Mouse (Mus musculus): ENCODE results near the gene Serpina3a. TPM values are rescaled to one million over a fixed set of nuclear protein-coding genes. Genes with fewer than 3 reads are reported as not detected.
"Not testable (repeated sequence)": the region's sequence is repeated elsewhere in the genome, so short reads cannot be mapped to it uniquely, and the experiment has no call there.

Serpina3a gene
- polyA plus RNA-seq (2016; fragmentation: Nextera tagmentation; extraction: Ambion mirVana): not detected in 2 replicates

- not testable (repeated sequence) for H3K4me3 ChIP-seq; H3K27me3 ChIP-seq (ENCODE audit: insufficient read depth, poor library complexity, severe bottlenecking)
- WGBS: 82% methylated on average over 11 of the region's 11 CpGs
Observed at GRCm38 (mm10) chr12:104112333-104112732, at the start of gene Serpina3a. Gene Serpina3a (plus strand): TSS chr12:104112724.

GRCm38 (mm10) chr12:104064532-104064931 lies 48.0 kb upstream of the Serpina3a start:
- WGBS: 62% methylated on average over 4 of the region's 4 CpGs
- no peak for DNase-seq (ENCODE audit: low spot score)
- Histone ChIP-seq H3K27ac (no peak overlapping the region), H3K9me3 (no peaks in the 10 kb centered on the region), H3K4me1 (no peaks in the 10 kb centered on the region), H3K27me3 (ENCODE audit: insufficient read depth, poor library complexity, severe bottlenecking) (peaks cover 19% of the 10 kb centered on the region; the same call in 1 of the 2 replicates), H3K4me3 (no peak overlapping the region), H3K36me3 (no peaks in the 10 kb centered on the region)

More at GRCm38 (mm10) chr12:104112333-104112732, at the start of gene Serpina3a:
- not testable (repeated sequence) for H3K4me1 ChIP-seq; DNase-seq (ENCODE audit: low spot score); H3K27ac ChIP-seq; H3K36me3 ChIP-seq; H3K9me3 ChIP-seq

GRCm38 (mm10) chr12:104064996-104065395 lies 47.5 kb upstream of the Serpina3a start:
- DNase-seq (ENCODE audit: low spot score): no peak
- Histone ChIP-seq H3K36me3 (no peaks in the 10 kb centered on the region), H3K9me3 (no peaks in the 10 kb centered on the region), H3K4me3 (no peak overlapping the region), H3K27me3 (ENCODE audit: insufficient read depth, poor library complexity, severe bottlenecking) (peaks cover 14% of the 10 kb centered on the region; the same call in 1 of the 2 replicates), H3K27ac (no peak overlapping the region), H3K4me1 (no peaks in the 10 kb centered on the region)
- 77% methylated on average over 4 of the region's 4 CpGs for whole genome bisulfite sequencing

DNA sequence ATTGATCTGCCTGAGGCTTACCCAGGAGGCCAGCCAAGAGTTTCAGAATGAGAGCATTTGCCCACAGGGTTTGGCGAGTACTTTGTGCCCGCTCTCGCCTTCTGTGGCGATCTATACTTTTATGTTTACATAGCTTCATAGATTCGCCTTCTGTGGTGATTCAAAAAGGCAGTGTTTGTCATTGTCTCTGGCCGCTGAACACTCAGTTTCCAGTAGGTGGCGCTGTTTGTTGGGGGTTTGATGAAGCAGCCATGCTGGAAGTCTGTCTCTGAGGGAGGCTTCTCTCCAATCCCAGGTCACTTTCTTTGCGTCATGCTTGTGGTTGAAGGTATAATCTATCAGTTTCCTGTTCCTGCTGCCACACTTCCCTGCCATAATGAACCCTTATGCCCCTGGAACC lies 46.3 kb upstream of the Serpina3a start:
- no peaks in the 10 kb centered on the region for H3K4me1 ChIP-seq
- H3K36me3 ChIP-seq: no peaks in the 10 kb centered on the region
- H3K27me3 ChIP-seq (ENCODE audit: insufficient read depth, poor library complexity, severe bottlenecking): peaks cover 12% of the 10 kb centered on the region; the same call in 1 of the 2 replicates
- DNase-seq (ENCODE audit: low spot score): peak; percentile 82
- no peaks in the 10 kb centered on the region for H3K9me3 ChIP-seq
- no peak overlapping the region for H3K4me3 ChIP-seq
- no peak overlapping the region for H3K27ac ChIP-seq
- 25% methylated on average over 8 of the region's 8 CpGs for WGBS

GRCm38 (mm10) chr12:104067549-104067948 lies 45.0 kb upstream of the Serpina3a start:
- H3K36me3 ChIP-seq: no peaks in the 10 kb centered on the region
- 34% methylated on average over 4 of the region's 4 CpGs for WGBS
- H3K9me3 ChIP-seq: no peaks in the 10 kb centered on the region
- H3K27ac ChIP-seq: peak overlapping the region; percentile 3; the same call in 1 of the 2 replicates
- H3K4me1 ChIP-seq: no peaks in the 10 kb centered on the region
- 0 out of 2 replicates have a peak, but pooled peaks cover 8% of the 10 kb centered on the region for H3K27me3 ChIP-seq (ENCODE audit: insufficient read depth, poor library complexity, severe bottlenecking)
- DNase-seq (ENCODE audit: low spot score): no peak
- no peak overlapping the region for H3K4me3 ChIP-seq

DNA sequence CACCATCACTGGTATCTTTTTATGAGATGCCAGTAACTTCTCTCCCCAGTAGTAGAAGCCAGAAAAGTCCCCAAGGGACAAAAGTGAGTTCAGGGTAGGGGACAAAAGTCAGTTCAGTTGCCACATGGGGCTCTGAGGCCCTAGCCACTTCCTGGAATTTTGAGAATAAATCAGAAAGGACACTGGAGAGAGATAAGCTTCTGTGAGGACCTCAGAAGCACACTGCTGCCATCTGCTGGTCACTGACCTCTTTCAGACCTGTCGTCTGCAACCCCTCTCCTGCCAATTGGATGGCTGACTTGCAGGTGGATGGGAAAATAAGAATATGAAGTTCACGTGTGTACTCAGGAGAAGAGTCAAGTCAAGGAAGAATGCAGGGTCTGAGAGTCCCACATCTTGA lies 42.9 kb upstream of the Serpina3a start:
- no peak for DNase-seq (ENCODE audit: low spot score)
- no peaks in the 10 kb centered on the region for H3K4me1 ChIP-seq
- no peak overlapping the region for H3K4me3 ChIP-seq
- no peak overlapping the region for H3K27ac ChIP-seq
- H3K27me3 ChIP-seq (ENCODE audit: insufficient read depth, poor library complexity, severe bottlenecking): peaks cover 17% of the 10 kb centered on the region; the same call in 1 of the 2 replicates
- WGBS: 11% methylated on average over 2 of the region's 2 CpGs
- H3K9me3 ChIP-seq: no peaks in the 10 kb centered on the region
- no peaks in the 10 kb centered on the region for H3K36me3 ChIP-seq

GRCm38 (mm10) chr12:104071708-104072107 lies 40.8 kb upstream of the Serpina3a start:
- WGBS: 38% methylated on average over 1 of the region's 1 CpGs
- H3K4me3 ChIP-seq: no peak overlapping the region
- H3K36me3 ChIP-seq: no peaks in the 10 kb centered on the region
- H3K4me1 ChIP-seq: no peaks in the 10 kb centered on the region
- no peak for DNase-seq (ENCODE audit: low spot score)
- H3K9me3 ChIP-seq: no peaks in the 10 kb centered on the region
- no peak overlapping the region for H3K27ac ChIP-seq
- peaks cover 17% of the 10 kb centered on the region; the same call in 1 of the 2 replicates for H3K27me3 ChIP-seq (ENCODE audit: insufficient read depth, poor library complexity, severe bottlenecking)

DNA sequence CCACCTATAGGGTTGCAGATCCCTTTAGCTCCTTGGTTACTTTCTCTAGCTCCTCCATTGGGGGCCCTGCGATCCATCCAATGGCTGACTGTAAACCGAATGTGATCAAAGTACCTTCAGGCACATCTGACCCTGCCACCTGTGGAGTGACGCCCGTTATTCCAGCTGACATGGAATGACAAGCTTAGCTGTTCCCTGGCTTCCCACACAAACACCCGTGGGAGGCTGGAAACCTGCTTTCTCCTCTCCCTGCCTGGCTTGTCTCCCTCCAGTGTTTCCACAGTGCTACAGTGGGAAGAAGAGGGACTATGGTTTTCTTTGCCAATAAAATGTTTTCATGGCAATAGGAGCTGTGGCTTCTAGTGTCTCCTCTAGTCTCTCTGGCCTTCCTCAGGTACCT lies 40.2 kb upstream of the Serpina3a start:
- Histone ChIP-seq H3K4me3 (no peak overlapping the region), H3K27me3 (ENCODE audit: insufficient read depth, poor library complexity, severe bottlenecking) (peaks cover 17% of the 10 kb centered on the region; the same call in 1 of the 2 replicates), H3K4me1 (no peaks in the 10 kb centered on the region), H3K27ac (no peak overlapping the region), H3K36me3 (no peaks in the 10 kb centered on the region), H3K9me3 (no peaks in the 10 kb centered on the region)
- no peak for DNase-seq (ENCODE audit: low spot score)
- WGBS: 66% methylated on average over 5 of the region's 5 CpGs

DNA sequence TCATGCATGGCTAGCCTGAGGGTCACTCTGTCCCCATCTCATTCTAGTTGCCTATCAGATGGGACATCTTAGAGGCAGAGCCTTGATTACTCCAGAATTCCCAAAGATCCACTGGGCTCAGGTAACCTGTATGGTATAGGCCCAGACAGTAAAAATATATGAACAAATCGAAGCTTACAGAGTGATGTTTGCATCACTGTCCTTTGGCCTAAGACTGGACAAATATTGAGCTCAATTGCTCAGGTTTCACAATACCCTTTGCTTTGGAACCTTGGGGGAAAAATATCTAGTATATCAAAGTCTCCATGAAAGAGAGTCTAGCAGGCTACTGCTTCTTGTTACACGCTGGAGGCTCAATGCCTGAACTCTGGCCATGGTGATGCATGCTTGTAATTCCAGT lies 22.4 kb upstream of the Serpina3a start:
- WGBS: 68% methylated on average over 2 of the region's 2 CpGs
- Histone ChIP-seq H3K9me3 (no peaks in the 10 kb centered on the region), H3K4me3 (no peak overlapping the region), H3K27me3 (ENCODE audit: insufficient read depth, poor library complexity, severe bottlenecking) (no peaks in the 10 kb centered on the region), H3K36me3 (no peaks in the 10 kb centered on the region), H3K27ac (no peak overlapping the region), H3K4me1 (no peaks in the 10 kb centered on the region)
- DNase-seq (ENCODE audit: low spot score): no peak

DNA sequence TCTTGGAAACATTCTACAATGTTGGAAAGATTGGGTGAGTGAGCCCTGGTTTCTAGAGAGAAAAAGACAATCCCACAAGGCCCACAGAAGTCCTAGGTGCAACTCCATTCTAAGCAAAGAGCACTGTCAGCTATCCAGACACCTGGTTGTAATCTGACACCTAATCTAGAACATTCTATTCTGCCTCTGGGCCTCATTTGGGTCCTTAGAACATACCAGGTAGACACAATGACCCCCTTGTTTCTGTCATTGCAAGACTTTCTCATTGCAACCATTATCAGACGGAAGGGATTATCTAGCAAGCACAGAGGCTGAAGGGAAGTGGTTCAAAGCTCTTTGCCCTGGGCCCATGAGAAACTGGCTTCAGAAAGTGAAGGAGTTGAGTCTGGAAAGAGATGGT lies 21.2 kb upstream of the Serpina3a start:
- no peak overlapping the region for H3K4me3 ChIP-seq
- H3K27ac ChIP-seq: no peak overlapping the region
- WGBS: 71% methylated on average over 1 of the region's 1 CpGs

DNA sequence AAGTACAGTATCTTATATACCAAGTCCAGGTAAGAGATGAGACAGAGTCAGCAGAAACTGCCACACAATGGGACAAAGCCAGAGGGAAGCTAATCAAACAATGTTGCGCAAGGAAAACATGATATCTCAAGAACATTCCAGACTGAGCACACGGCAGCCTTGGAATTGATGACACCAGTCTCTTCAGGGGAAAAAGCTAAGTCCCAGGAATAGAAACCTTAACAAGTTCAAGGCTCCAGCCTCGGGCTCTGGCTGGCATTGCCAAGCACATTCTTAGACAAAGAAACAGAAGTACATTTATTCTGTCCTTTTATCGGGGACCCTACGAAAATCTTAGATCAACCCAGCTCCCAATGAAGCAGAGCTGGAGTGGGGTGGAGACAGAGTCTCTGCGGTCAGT lies 11.8 kb upstream of the Serpina3a start, which contains the start of gene Serpina5:
Gene Serpina5, plus strand, starts transcription at position 346 of the 400 bp plus-strand sequence.
- H3K4me3 ChIP-seq: no peak within 1 kb of the TSS
- no peaks in the 10 kb centered on the region for H3K9me3 ChIP-seq
- DNase-seq (ENCODE audit: low spot score): no peak
- H3K36me3 ChIP-seq: no peaks in the 10 kb centered on the region
- H3K4me1 ChIP-seq: no peaks in the 10 kb centered on the region
- WGBS: 78% methylated on average over 6 of the region's 6 CpGs
- H3K27ac ChIP-seq: no peak within 1 kb of the TSS
- H3K27me3 ChIP-seq (ENCODE audit: insufficient read depth, poor library complexity, severe bottlenecking): no peaks in the 10 kb centered on the region

More for the DNA sequence above, 21.2 kb upstream of the Serpina3a start:
- Histone ChIP-seq H3K27me3 (ENCODE audit: insufficient read depth, poor library complexity, severe bottlenecking) (no peaks in the 10 kb centered on the region), H3K36me3 (no peaks in the 10 kb centered on the region), H3K4me1 (no peaks in the 10 kb centered on the region), H3K9me3 (no peaks in the 10 kb centered on the region)
- DNase-seq (ENCODE audit: low spot score): no peak

GRCm38 (mm10) chr12:104105847-104106246 lies 6.7 kb upstream of the Serpina3a start:
- no peak for DNase-seq (ENCODE audit: low spot score)
- Histone ChIP-seq H3K27me3 (ENCODE audit: insufficient read depth, poor library complexity, severe bottlenecking) (0 out of 2 replicates have a peak, but pooled peaks cover 4% of the 10 kb centered on the region), H3K9me3 (no peaks in the 10 kb centered on the region), H3K4me3 (no peak overlapping the region), H3K36me3 (no peaks in the 10 kb centered on the region), H3K27ac (no peak overlapping the region), H3K4me1 (no peaks in the 10 kb centered on the region)

DNA sequence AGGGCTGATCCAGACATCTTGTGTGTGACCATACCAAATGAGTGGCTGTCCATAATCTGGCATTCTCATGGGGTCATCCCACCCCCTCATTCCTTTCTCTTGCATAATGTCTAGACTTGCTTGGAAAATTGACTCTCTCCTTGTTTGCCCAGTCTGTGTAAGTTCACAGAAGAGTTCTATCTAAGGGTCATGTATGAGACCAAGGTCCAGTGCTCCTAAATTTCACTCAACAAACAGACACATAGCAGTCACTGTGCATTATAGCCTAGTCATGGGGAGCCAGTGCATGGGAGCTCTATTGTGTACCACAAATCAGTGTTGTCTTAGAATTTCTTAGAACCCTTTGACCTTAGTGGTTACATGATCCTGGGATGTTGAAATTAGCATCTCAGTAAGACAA lies 5.6 kb upstream of the Serpina3a start:
- 0 out of 2 replicates have a peak, but pooled peaks cover 4% of the 10 kb centered on the region for H3K27me3 ChIP-seq (ENCODE audit: insufficient read depth, poor library complexity, severe bottlenecking)
- no peak overlapping the region for H3K27ac ChIP-seq
- H3K4me1 ChIP-seq: no peaks in the 10 kb centered on the region
- no peaks in the 10 kb centered on the region for H3K9me3 ChIP-seq
- no peaks in the 10 kb centered on the region for H3K36me3 ChIP-seq
- H3K4me3 ChIP-seq: no peak overlapping the region
- no peak for DNase-seq (ENCODE audit: low spot score)

DNA sequence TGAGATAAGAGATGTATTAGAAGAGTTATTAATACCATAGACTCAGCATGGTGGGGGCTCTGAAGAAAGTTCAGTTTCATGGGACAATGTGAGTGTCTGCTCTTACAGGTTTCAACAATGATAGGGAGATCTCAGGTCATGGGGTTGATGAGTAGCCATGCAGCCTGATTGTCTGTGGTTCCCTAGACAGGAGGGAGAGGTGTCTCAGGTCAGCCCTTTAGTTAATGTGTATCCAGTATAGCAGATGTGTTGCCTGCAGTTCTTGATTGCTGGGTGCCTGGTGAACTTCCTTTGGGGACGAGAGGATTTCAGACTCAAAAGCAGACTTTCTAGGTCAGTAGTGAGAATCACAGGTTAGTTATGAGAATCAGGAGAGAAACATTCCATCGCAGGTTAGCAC lies 4.0 kb upstream of the Serpina3a start:
- Histone ChIP-seq H3K4me1 (no peaks in the 10 kb centered on the region), H3K27ac (no peak overlapping the region), H3K4me3 (no peak overlapping the region), H3K36me3 (no peaks in the 10 kb centered on the region), H3K9me3 (no peaks in the 10 kb centered on the region), H3K27me3 (ENCODE audit: insufficient read depth, poor library complexity, severe bottlenecking) (0 out of 2 replicates have a peak, but pooled peaks cover 4% of the 10 kb centered on the region)
- WGBS: 81% methylated on average over 2 of the region's 2 CpGs
- DNase-seq (ENCODE audit: low spot score): no peak

All from heart, embryonic 10.5 days (tissue).